Comparison of ENCODE assay signal across 8 mouse cellular contexts in the genomic region with DNA sequence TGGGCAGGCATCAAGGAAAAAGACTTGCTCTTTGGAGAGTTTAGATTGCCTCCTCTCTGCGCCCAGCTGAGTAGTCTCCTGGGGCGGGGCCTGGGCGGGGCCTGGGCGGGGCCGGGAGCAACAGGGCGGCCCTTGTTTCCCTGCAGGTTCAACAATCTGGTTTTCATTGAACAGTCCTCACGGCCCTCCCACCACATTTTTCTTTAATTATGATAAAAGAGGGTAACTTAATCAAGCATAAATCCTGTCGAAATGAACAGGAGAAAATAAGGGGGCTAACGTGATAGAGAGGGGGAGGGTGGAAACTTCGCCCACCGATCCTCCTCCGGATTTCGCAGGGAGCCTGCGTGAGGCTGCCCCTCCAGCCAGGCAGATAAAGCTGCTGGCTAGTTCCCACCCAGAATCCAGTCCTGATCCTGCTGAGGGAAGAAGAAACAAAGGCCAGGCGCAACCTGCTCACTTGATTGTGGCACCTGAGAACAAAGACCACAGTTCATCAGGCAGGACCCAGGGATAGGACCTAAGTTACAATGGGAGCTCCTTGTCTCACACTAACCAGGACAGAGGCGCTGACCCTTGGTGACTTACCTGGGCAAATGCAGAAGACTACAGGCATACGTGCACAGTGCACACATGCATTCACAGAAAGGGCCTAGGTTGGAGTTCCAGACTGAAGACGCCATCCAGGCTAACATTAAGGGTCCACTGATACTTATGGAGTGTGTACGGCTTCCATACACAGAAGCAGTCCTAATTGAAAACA.
DNase-seq lines count a peak whose midpoint lies in the region; ATAC-seq and TF ChIP-seq lines count a peak whose summit lies in the region.

No protein-coding gene starts in this region.

- TF ChIP-seq CTCF in brain, embryonic 14.5 days (IDR thresholded peaks at IDR 0.05; ENCODE audit: borderline replicate concordance, extremely low read depth, insufficient read depth, insufficient read length), result no peak

- peak overlapping the region; percentile 41 for H3K4me3 ChIP-seq in heart, embryonic 13.5 days
- H3K4me3 ChIP-seq in hindbrain, embryonic 14.5 days (replicated peaks; ENCODE audit: low read length), result peak overlapping the region; percentile 3; the same call in 1 of the 2 replicates
- peak overlapping the region; percentile 12; the same call in 1 of the 2 replicates for H3K4me3 ChIP-seq in midbrain, embryonic 16.5 days (ENCODE audit: low read depth, low read length)

- 14% methylated on average over 19 of the region's 19 CpGs for WGBS in heart, embryonic 13.5 days
- 13% methylated on average over 19 of the region's 19 CpGs for WGBS in hindbrain, embryonic 14.5 days
- WGBS in midbrain, embryonic 16.5 days, result 13% methylated on average over 19 of the region's 19 CpGs

- DNase-seq in heart, postnatal 36 days, result no peak
- DNase-seq in brain, embryonic 14.5 days (ENCODE audit: low read depth), result peak; percentile 81
- peak; percentile 45 for DNase-seq in hindbrain, embryonic 14.5 days (ENCODE audit: low spot score)
- DNase-seq in cerebellum, postnatal 14 days, result no peak
- no peak for DNase-seq in testis, postnatal 14 days (ENCODE audit: low spot score)
- DNase-seq in spleen, postnatal 36 days (ENCODE audit: low spot score in 2 of 2), result no peak

- ATAC-seq in heart, embryonic 13.5 days (ENCODE audit: extremely low read depth, insufficient number of reproducible peaks, low FRiP score, low TSS enrichment), result no peak
- ATAC-seq in hindbrain, embryonic 14.5 days (ENCODE audit: low FRiP score), result peak; percentile 74
- ATAC-seq in midbrain, embryonic 16.5 days, result peak; percentile 80

- H3K4me2 ChIP-seq in heart, embryonic 13.5 days, result peak overlapping the region; percentile 61
- peak overlapping the region; percentile 38 for H3K4me2 ChIP-seq in hindbrain, embryonic 14.5 days (replicated peaks)
- peak overlapping the region; percentile 44 for H3K4me2 ChIP-seq in midbrain, embryonic 16.5 days (ENCODE audit: low read length)

- TF ChIP-seq POLR2A in brain, embryonic 14.5 days (IDR thresholded peaks at IDR 0.05; ENCODE audit: borderline replicate concordance, extremely low read depth, insufficient read depth, insufficient read length, poor library complexity, severe bottlenecking), result no peak

- peak overlapping the region; percentile 72 for H3K9ac ChIP-seq in heart, embryonic 13.5 days
- H3K9ac ChIP-seq in hindbrain, embryonic 14.5 days, result peak overlapping the region; percentile 16
- H3K9ac ChIP-seq in midbrain, embryonic 16.5 days (ENCODE audit: low read depth, low read length), result no peak overlapping the region

- no peaks in the 10 kb centered on the region for H3K9me3 ChIP-seq in heart, embryonic 13.5 days
- H3K9me3 ChIP-seq in hindbrain, embryonic 14.5 days (ENCODE audit: control insufficient read depth, low read length), result no peaks in the 10 kb centered on the region
- H3K9me3 ChIP-seq in midbrain, embryonic 16.5 days (replicated peaks; ENCODE audit: control insufficient read depth, low read length, poor library complexity, severe bottlenecking), result no peaks in the 10 kb centered on the region

- H3K27me3 ChIP-seq in heart, embryonic 13.5 days (replicated peaks), result no peaks in the 10 kb centered on the region
- H3K27me3 ChIP-seq in hindbrain, embryonic 14.5 days (ENCODE audit: control insufficient read depth, insufficient read depth, low read length), result no peaks in the 10 kb centered on the region
- H3K27me3 ChIP-seq in midbrain, embryonic 16.5 days (ENCODE audit: control insufficient read depth, insufficient read depth, low read depth, low read length), result no peaks in the 10 kb centered on the region

- H3K36me3 ChIP-seq in heart, embryonic 13.5 days, result no peaks in the 10 kb centered on the region
- no peaks in the 10 kb centered on the region for H3K36me3 ChIP-seq in hindbrain, embryonic 14.5 days (replicated peaks; ENCODE audit: control insufficient read depth, insufficient read depth)
- H3K36me3 ChIP-seq in midbrain, embryonic 16.5 days (ENCODE audit: control insufficient read depth, insufficient read depth, low read length), result no peaks in the 10 kb centered on the region

- H3K4me1 ChIP-seq in heart, embryonic 13.5 days, result peaks cover 65% of the 10 kb centered on the region
- H3K4me1 ChIP-seq in hindbrain, embryonic 14.5 days (replicated peaks; ENCODE audit: control insufficient read depth, insufficient read depth, low read length), result peaks cover 7% of the 10 kb centered on the region; the same call in 1 of the 2 replicates
- H3K4me1 ChIP-seq in midbrain, embryonic 16.5 days (ENCODE audit: control insufficient read depth, insufficient read depth, low read length), result peaks cover 8% of the 10 kb centered on the region

- H3K27ac ChIP-seq in heart, embryonic 13.5 days (replicated peaks), result peak overlapping the region; percentile 60
- H3K27ac ChIP-seq in hindbrain, embryonic 14.5 days, result no peak overlapping the region
- no peak overlapping the region for H3K27ac ChIP-seq in midbrain, embryonic 16.5 days (ENCODE audit: low read length)

- intact Hi-C loops in heart, postnatal 36 days (cut with DNase I), result loop anchor here (5.0 kb wide), 1 partner anchor 75 kb away; a partner anchor contains a TSS

Comparison
In these comparisons a context has a peak if more than half of its experiments do, and no peak if none do; other contexts are left out.
1. DNase-seq: peak in brain, embryonic 14.5 days (single experiment) and hindbrain, embryonic 14.5 days (single experiment); none in heart, postnatal 36 days (0 of 2), cerebellum, postnatal 14 days (0 of 2), testis, postnatal 14 days (single experiment) and spleen, postnatal 36 days (0 of 2).
2. Peak in every context shown above with its lines, with median percentiles within 50 percentile points of each other: H3K4me2 ChIP-seq and H3K4me3 ChIP-seq.